ENCODE assay signal across 14 mouse cellular contexts in the genomic region with DNA sequence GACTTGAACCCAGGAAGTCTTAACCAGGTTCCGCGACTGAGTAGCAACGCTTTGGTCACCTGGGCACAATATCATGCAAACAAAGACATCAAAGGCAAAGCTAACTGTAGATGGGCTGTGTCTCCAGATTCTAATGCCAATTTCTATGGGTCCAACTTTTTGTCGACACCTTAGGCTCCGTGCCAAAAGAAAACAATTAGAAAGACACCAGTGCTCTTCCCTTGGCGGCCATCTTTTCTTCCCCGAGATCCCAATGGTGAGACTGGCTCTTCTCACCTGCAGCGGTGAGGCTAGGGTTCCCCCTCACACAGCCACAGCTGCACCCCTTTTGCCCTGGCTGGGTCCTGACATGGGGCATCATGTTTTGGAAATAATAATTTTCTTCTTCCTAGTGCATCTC.
DNase-seq lines count a peak whose midpoint lies in the region; ATAC-seq and TF ChIP-seq lines count a peak whose summit lies in the region.
"Had no signal": no experiment of that assay in that cellular context is flagged by ENCODE, and none has a peak within 500 bp of the region (broad histone marks: within the 10 kb centered on the region; RNA-seq: fewer than 3 reads in every experiment).

No protein-coding gene starts in this region.

- H3K9me3 ChIP-seq in intestine, embryonic 14.5 days (ENCODE audit: control insufficient read depth, low read length), result peaks cover 8% of the 10 kb centered on the region; the same call in 1 of the 2 replicates
- 0 out of 2 replicates have a peak, but pooled peaks cover 4% of the 10 kb centered on the region for H3K9me3 ChIP-seq in intestine, postnatal 0 days (ENCODE audit: control insufficient read depth)
- peaks cover 20% of the 10 kb centered on the region for H3K9me3 ChIP-seq in megakaryocyte, embryonic 14.5 days
- H3K9me3 ChIP-seq: hindbrain, embryonic 15.5 days; limb, embryonic 10.5 days had no signal

- H3K27me3 ChIP-seq in intestine, embryonic 14.5 days (replicated peaks; ENCODE audit: control insufficient read depth, insufficient read depth, low read length), result no peaks in the 10 kb centered on the region
- no peaks in the 10 kb centered on the region for H3K27me3 ChIP-seq in intestine, postnatal 0 days (replicated peaks; ENCODE audit: control insufficient read depth, insufficient read depth, low read length)
- peaks cover 12% of the 10 kb centered on the region for H3K27me3 ChIP-seq in megakaryocyte, embryonic 14.5 days (replicated peaks)
- no peaks in the 10 kb centered on the region for H3K27me3 ChIP-seq in kidney, adult 2 months (replicated peaks; ENCODE audit: control insufficient read depth, insufficient read depth, low read length)
- H3K27me3 ChIP-seq: hindbrain, embryonic 15.5 days had no signal

- no peak overlapping the region for H3K4me2 ChIP-seq in intestine, embryonic 14.5 days (ENCODE audit: low read length)
- no peak overlapping the region for H3K4me2 ChIP-seq in intestine, postnatal 0 days (replicated peaks; ENCODE audit: low read depth)
- H3K4me2 ChIP-seq: hindbrain, embryonic 15.5 days had no signal

- 83% methylated on average over 8 of the region's 8 CpGs for WGBS in intestine, embryonic 14.5 days
- WGBS in intestine, postnatal 0 days, result 80% methylated on average over 8 of the region's 8 CpGs
- WGBS in kidney, adult 2 months, result 78% methylated on average over 8 of the region's 8 CpGs

- ATAC-seq in intestine, embryonic 14.5 days (replicated peaks; ENCODE audit: low FRiP score, low TSS enrichment, low read depth), result 0 out of 2 replicates have a peak, but pooled peaks have one; percentile 16
- no peak for ATAC-seq in intestine, postnatal 0 days
- ATAC-seq in megakaryocyte, adult 5-6 weeks (ENCODE audit: poor library complexity, severe bottlenecking), result no peak

- 0 out of 2 replicates have a peak, but pooled peaks cover 3% of the 10 kb centered on the region for H3K4me1 ChIP-seq in intestine, embryonic 14.5 days (replicated peaks; ENCODE audit: control insufficient read depth, insufficient read depth, low read length)
- H3K4me1 ChIP-seq in intestine, postnatal 0 days (replicated peaks; ENCODE audit: control insufficient read depth, insufficient read depth, low read length), result no peaks in the 10 kb centered on the region
- peaks cover 35% of the 10 kb centered on the region for H3K4me1 ChIP-seq in megakaryocyte, embryonic 14.5 days
- H3K4me1 ChIP-seq in kidney, adult 2 months (ENCODE audit: control insufficient read depth, insufficient read depth, low read length), result no peaks in the 10 kb centered on the region

- H3K4me3 ChIP-seq in intestine, embryonic 14.5 days (ENCODE audit: low read depth, low read length), result no peak overlapping the region
- H3K4me3 ChIP-seq in intestine, postnatal 0 days (ENCODE audit: low read depth, low read length), result no peak overlapping the region
- peak overlapping the region; percentile 18 for H3K4me3 ChIP-seq in megakaryocyte, embryonic 14.5 days (replicated peaks)
- no peak overlapping the region for H3K4me3 ChIP-seq in kidney, adult 2 months (ENCODE audit: insufficient read depth, low read depth, low read length)
- H3K4me3 ChIP-seq: embryonic facial prominence, embryonic 10.5 days; hindbrain, embryonic 15.5 days; limb, embryonic 10.5 days had no signal

- H3K36me3 ChIP-seq in intestine, embryonic 14.5 days (ENCODE audit: control insufficient read depth, insufficient read depth, low read length), result peaks cover 2% of the 10 kb centered on the region; the same call in 1 of the 2 replicates
- H3K36me3 ChIP-seq in intestine, postnatal 0 days (ENCODE audit: control insufficient read depth, insufficient read depth), result peaks cover 5% of the 10 kb centered on the region
- peaks cover 13% of the 10 kb centered on the region for H3K36me3 ChIP-seq in megakaryocyte, embryonic 14.5 days (replicated peaks; ENCODE audit: low read length)
- H3K36me3 ChIP-seq in kidney, adult 2 months (ENCODE audit: control insufficient read depth, insufficient read depth, low read length), result peaks cover 3% of the 10 kb centered on the region; the same call in 1 of the 2 replicates
- H3K36me3 ChIP-seq: hindbrain, embryonic 15.5 days; limb, embryonic 10.5 days had no signal

- no peak for DNase-seq in intestine, embryonic 14.5 days (ENCODE audit: low spot score)
- peak; percentile 15 for DNase-seq in ZHBTc4 (ENCODE audit: low read depth, low spot score)
- no peak for DNase-seq in urinary bladder, postnatal 14 days (ENCODE audit: low spot score)
- no peak for DNase-seq in kidney, adult 2 months
- DNase-seq: adrenal gland, postnatal 25 days; cerebellum, adult 11 months; gastrocnemius, postnatal 36 days had no signal

- no peak overlapping the region for H3K27ac ChIP-seq in intestine, embryonic 14.5 days (ENCODE audit: low read depth)
- H3K27ac ChIP-seq in intestine, postnatal 0 days (ENCODE audit: low read depth, low read length), result no peak overlapping the region
- no peak overlapping the region for H3K27ac ChIP-seq in kidney, adult 2 months (ENCODE audit: insufficient read depth, low read depth, low read length)
- H3K27ac ChIP-seq: embryonic facial prominence, embryonic 10.5 days; hindbrain, embryonic 15.5 days; limb, embryonic 10.5 days had no signal

- no peak for TF ChIP-seq CTCF in intestine, postnatal 0 days (IDR thresholded peaks at IDR 0.05; ENCODE audit: low read depth)
- TF ChIP-seq CTCF in kidney, adult 2 months (conservative IDR thresholded peaks at IDR 0.05; ENCODE audit: insufficient read depth, insufficient read length, low read depth, low read length), result no peak

- no peak for TF ChIP-seq POLR2A in kidney, adult 2 months (IDR thresholded peaks at IDR 0.05; ENCODE audit: low read depth, low read length)

- H3K9ac ChIP-seq in intestine, embryonic 14.5 days (ENCODE audit: low read length), result no peak overlapping the region
- no peak overlapping the region for H3K9ac ChIP-seq in intestine, postnatal 0 days (ENCODE audit: low read depth, low read length)
- H3K9ac ChIP-seq: hindbrain, embryonic 15.5 days; liver, postnatal 0 days had no signal
